Mouse (Mus musculus): ENCODE measurements around the gene Rassf6.
A peak's percentile ranks its signal among the peaks of the same experiment; 100 is the strongest.
"Not testable (repeated sequence)": the region's sequence is repeated elsewhere in the genome, so short reads cannot be mapped to it uniquely, and the experiment has no call there.

Gene Rassf6

GRCm38 (mm10) chr5:90623209-90623608, 17.2 kb downstream of the Rassf6 start:
- no peak for DNase-seq

DNA sequence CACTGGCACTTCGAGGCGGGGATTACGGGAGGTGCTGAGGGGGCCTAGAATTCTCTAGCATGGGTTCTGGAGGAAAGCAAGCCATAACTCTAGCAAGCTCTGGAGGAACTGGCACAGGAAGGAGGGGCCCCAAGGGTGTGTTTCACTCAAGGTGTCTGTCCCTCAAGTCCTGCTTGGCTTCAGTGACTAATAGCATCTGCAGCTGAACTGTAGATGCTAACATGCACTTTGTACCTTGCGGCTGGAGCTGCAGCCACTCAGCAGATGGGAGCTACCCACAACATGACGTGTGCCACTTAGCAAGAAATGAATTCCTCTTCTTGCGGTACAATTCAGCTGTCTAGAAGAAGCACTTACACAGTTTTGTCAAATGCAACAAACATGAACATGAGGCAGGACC, 18.7 kb downstream of the Rassf6 start:
- DNase-seq = no peak

GRCm38 (mm10) chr5:90621316-90621715, 19.1 kb downstream of the Rassf6 start:
- DNase-seq = no peak

DNA sequence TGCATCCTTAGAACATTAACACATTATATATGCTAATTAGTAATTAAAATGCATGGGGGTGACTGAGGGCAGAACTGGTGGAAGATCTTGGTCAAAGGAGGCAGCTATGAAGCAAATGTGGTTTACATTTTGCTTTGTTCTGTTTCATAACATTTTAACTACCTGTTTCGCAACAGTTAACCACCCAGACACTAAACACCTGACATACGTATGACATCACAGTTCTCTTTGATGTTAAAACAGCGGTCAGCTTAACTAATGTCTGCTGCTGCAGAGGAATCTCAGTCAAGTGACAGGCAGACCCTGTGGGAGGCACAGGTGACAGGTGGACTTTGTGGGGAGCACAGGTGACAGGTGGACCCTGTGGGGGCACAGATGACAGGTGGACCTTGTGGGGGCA, 22.6 kb downstream of the Rassf6 start:
- no peak for DNase-seq

DNA sequence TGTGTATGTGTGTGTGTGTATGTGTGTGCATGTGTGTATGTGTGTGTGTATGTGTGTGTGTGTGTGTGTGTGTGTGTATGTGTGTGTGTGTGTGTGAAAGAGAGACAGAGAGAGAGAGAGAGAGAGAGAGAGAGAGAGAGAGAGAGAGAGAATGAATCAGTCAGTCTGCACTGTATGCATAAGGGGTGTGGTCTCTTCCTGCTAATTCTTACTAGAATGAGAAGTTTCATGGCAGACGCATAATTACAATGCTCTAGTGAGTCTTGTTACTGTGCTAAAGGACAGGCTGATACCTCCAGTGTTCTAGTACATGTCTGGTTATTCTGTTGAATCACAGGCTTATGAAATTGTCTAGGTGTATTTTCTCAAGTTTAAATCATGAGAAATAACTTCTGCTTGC, 27.7 kb downstream of the Rassf6 start:
- not testable (repeated sequence) for DNase-seq

- no peak for DNase-seq
These were observed 28.4 kb downstream of the Rassf6 start for GRCm38 (mm10) chr5:90611996-90612611.

DNA sequence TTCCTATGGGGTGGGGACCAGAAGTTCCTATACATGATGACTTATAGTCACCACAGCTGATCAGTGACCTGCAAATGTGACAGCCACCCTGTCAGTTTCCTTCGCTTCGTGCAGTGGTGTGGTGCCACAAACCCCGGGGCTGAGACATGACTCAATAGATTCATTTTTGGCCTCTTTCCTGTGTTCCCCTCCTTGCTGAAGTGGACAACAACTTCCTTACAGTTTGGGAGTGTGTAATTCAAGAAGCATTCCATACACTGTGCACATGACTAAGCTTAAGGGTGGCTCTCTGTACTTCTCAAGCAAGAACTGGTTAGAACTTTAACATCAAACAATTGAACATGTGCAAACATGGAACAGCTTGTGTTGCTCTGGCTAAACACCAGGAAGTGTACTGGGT, 29.1 kb downstream of the Rassf6 start:
- no peak for DNase-seq

DNA sequence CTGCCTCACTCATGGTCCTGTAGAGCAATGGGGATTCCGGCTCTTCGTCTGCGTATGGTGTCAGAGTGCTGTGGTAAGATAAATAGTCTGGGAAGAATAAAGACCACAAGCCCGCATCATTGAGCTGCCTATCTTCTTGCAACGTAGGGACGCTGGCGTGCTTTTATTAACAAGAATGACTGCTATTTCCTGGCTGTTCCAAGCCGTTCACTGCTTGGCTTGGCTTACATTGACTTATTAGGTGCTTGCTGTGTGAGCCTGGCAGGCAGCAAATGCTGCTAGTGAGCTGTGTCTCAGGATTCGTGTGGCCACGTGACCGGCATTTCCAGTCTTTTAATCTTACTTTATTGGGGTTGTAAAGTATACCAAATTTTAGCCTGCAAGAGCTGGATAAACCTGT, 31.6 kb downstream of the Rassf6 start:
- no peak for DNase-seq

DNA sequence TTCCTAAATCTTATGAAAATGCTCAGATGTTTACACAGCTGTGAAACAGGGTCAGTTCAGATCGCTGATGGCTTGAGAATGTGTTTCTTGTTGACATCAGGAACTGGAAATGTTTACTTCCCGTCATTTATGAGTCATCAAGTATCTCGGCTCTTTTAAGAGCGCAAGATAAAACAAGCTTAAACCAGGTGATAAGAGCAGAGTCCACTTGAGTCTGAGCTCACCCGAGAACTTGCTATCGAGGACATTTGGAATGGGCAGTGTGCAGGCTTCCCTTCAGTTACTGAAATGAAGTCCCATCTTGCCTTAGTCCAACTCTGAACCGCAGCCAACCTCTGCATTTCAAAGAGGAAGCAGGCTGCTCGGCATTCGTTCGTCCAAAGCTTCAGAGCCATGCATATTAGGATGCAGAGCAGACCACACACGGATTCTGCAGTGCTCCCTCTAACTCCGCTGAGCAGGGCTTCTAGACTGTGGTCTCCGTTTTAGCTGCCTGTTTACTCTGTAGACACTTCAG, 37.0 kb downstream of the Rassf6 start:
- no peak for DNase-seq

DNA sequence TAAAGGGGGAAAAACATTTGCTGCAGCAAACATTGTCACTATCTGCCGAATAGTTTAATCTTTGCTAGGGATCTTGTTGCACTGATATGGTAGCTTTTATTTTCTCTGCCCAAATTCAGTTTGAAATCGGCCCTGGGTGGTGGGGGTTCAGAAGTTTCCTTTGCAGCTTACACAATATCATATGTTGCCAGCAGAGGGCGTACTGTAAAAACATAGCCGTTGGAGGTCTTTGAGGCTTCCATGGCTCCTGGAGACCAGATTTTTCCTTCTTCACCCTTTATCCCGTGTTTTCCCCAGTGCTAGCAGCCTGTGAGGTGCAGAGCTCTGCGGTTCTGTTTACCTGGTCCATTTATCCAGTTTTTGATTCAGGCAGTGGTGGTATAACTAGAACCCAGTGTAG, 39.0 kb downstream of the Rassf6 start:
- peak; percentile 11 for DNase-seq

GRCm38 (mm10) chr5:90596155-90596554, 44.3 kb downstream of the Rassf6 start:
- no peak for DNase-seq

DNA sequence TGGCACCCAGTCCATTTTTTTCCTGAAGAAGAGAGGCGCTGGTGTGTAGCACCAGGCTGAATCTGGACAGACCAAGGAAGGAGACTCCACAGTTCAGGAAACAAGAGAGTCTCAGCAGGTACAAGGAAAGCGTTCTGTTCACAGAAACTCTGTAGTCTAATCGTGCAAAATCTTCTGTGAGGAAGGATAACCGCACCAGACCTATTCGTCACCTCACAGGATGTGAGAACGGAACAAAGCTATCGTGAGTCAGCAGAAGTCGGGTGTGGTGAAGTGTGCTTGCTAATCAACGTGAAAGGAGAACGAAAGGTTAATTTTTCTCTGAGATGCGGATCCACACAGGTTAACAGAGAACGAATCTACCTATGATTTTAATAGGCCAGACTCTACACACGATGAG, 45.5 kb downstream of the Rassf6 start:
- peak; percentile 11 for DNase-seq

DNA sequence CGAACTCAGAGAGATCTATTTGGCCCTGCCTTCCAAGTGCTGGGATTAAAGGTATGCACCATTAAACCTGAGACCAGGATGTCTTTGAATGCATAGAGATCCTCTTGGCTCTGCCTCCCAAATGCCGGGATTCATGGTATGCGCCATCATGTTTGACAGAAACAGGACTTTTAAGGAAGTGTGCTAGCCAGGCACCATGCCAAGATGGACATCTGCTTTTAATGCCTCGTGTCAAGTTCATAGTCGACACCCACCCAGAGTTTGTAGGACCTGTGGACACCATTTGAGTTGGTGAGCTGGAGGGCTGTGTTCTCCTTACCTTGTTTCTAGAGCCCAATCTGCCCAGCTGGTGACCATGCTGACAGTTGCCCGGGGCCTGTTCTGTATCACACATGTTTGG, 48.5 kb downstream of the Rassf6 start:
- DNase-seq = no peak

- no peak for DNase-seq
These were observed 49.8 kb downstream of the Rassf6 start for GRCm38 (mm10) chr5:90590676-90591075.

DNA sequence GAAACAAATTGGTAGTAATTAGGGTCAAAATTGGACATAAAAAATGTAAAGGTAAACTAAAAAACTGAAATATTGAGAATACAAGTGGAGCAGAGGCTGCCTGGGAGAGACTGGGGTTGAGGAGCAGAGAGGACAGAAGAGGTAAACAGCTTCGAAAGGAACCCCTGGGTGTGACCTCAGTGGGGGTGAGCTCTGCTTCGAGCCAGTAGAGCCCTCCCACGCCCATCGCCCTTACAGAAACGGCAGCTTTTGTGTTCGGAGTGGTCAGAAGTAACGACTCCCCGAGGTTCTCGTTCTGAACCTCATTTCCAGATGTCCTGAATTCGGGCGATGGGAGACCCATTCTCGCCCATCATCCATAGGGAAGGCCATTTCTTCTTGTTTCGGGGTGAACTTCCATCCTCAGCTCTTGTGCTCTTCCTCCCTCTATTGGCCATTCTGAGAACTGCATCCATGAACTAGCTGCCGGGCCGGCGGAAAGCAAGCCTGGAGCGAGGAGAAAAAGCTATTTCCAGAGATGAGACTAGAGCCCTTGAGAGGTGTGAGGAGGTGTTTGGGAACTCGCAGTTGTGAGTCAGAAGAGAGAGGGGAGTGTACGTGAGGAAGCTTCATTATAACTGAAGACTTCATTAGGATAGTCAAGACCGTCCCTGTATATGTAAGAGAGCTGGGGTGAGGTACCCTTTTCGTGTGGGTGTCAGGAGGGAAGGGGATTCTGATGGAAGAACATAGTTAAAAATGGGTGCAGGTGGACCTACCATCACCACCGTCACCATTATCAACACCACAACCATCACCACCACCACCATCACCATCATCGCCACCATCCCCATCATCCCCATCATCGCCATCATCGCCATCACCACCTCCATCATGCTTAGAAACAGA, 51.5 kb downstream of the Rassf6 start:
- DNase-seq = peak; percentile 41

DNA sequence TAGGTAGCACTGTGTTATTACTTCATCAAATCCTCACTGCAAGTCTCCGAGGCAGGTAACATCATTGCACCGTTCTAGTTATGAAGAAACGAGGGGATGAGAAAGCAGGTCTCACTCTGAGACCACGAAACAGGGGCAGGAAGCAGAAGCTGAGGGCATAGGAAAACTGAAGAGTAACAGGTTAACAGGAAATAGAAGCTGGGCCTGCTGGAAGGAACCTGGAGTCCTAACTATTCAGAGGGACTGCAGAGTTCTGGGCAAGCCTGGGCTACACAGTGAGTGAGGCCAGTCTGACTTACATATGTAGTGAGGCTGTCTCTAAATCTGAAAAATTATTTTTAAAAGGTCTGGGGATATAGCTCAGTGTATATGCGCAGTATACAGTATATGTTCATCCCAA, 52.4 kb downstream of the Rassf6 start:
- no peak for DNase-seq

DNA sequence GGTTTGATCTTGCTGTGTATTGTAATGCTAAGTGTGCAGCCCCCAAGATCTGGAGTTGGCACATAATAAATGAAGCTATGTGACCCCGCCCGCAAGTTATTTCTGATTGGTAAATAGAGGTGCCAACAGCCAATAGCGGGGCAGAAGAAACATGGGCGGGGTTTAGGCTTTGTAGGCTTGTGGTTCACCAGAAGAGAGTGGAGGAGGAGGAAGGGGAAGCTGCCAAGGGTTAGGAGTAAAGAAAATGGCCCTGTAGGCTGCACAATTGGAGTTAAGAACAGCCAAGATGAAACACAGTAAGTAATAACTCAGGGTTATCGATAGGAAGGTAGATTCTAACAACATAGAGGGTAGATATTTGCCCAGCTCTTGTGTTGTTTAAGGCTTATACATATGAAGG, 53.9 kb downstream of the Rassf6 start:
- DNase-seq = no peak

GRCm38 (mm10) chr5:90584799-90585198, 55.7 kb downstream of the Rassf6 start:
- DNase-seq = no peak

- DNase-seq = no peak
These were observed 58.3 kb downstream of the Rassf6 start for GRCm38 (mm10) chr5:90582179-90582578.

- DNase-seq = no peak
These were observed 60.9 kb downstream of the Rassf6 start for GRCm38 (mm10) chr5:90579556-90579955.

DNA sequence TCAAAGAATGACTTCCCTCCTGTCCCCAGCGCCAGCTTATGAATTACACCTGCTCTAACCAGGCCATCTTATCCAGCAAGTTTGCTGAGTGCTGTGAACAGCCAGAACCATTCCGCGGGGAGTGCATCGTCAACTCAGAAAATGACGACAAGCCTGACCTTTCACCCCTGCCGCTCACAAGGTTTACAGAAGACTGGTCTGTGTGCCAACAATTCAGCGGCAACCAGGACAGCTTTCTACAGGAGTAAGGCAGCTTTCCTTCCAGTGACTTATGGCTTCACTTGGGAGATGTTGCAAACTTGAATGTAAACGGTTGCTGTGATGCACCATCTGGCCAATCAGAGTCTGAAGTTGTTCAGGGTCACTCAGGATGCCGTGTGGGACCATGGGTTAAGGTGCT, 62.7 kb downstream of the Rassf6 start:
- no peak for DNase-seq

GRCm38 (mm10) chr5:90571216-90571615, 69.2 kb downstream of the Rassf6 start:
- no peak for DNase-seq

GRCm38 (mm10) chr5:90568338-90568737, 72.1 kb downstream of the Rassf6 start:
- DNase-seq = no peak

DNA sequence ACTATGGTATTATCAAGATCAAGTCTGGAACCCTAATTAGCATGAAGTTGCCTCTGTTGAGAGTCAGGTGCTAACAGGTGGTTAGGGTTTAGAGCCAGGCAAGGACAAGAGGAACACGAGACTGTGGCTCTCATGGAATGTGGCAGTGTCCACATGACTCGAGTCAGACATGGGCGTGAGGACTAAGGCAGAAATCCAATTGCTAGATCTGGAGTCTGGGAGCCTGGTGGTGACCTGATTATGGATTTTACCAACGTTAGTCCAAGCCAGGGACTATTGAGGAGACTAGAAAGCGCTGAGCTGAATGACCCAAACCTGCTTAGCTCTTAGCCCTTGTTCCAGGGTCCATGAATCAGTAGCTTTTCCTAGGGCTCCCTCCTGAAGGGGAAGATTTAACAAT, 72.7 kb downstream of the Rassf6 start:
- DNase-seq = no peak

Data from thymus, postnatal 25 days (tissue).